ENCODE assay signal across 11 mouse cellular contexts in the genomic region with DNA sequence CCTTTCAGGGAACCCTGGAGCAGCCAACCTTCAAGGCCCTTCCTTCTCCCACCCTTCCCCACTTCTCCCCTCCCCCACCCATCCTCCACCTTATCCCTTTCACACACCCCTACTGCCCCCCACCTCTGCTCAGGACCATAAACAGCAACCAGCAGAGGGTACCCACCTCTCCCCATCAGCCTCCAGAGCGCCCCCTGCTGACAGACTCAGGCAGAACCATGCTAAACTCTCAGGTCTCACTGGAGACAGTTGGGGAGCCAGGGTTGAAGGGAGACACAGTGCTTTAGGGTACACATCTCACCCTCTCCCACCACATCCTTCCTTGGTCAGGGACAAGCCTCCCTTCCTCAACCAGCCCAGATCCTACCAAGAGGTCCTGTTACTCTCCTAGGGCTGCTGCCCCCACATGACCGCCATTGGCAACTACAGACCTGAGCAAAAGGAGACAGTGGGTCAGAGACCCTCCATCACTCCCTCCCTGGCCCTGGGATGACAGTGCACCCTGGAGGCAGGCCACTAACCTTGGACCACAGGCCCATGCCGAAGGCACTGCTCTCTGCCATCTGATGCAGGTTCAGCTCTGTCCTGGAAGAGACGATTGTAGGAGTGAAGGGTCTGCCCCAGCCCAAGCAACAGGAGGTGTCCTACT. TPM values are rescaled to one million over a fixed set of nuclear protein-coding genes. Genes with fewer than 3 reads are reported as not detected.
DNase-seq lines count a peak whose midpoint lies in the region; ATAC-seq and TF ChIP-seq lines count a peak whose summit lies in the region.
"Had no signal": no experiment of that assay in that cellular context is flagged by ENCODE, and none has a peak within 500 bp of the region (broad histone marks: within the 10 kb centered on the region; RNA-seq: fewer than 3 reads in every experiment).

No protein-coding gene starts in this region.

- no peak overlapping the region for H3K9ac ChIP-seq in neural tube, embryonic 13.5 days
- H3K9ac ChIP-seq: neural tube, embryonic 12.5 days had no signal

- no peak overlapping the region for H3K4me3 ChIP-seq in gastrocnemius, adult 2 months
- H3K4me3 ChIP-seq in neural tube, embryonic 13.5 days = no peak overlapping the region
- H3K4me3 ChIP-seq: erythroblast, embryonic 14.5 days; neural tube, embryonic 12.5 days had no signal

- peaks cover 1% of the 10 kb centered on the region; the same call in 1 of the 2 replicates for H3K4me1 ChIP-seq in neural tube, embryonic 13.5 days (replicated peaks)
- H3K4me1 ChIP-seq: neural tube, embryonic 12.5 days had no signal

- no peaks in the 10 kb centered on the region for H3K36me3 ChIP-seq in neural tube, embryonic 13.5 days
- H3K36me3 ChIP-seq: neural tube, embryonic 12.5 days had no signal

- peaks cover 10% of the 10 kb centered on the region; the same call in 1 of the 2 replicates for H3K27me3 ChIP-seq in neural tube, embryonic 13.5 days
- H3K27me3 ChIP-seq: CH12.LX had no signal

- TF ChIP-seq CTCF in gastrocnemius, adult 2 months (IDR thresholded peaks at IDR 0.05) = peak; percentile 60

- no peak overlapping the region for H3K4me2 ChIP-seq in neural tube, embryonic 13.5 days
- H3K4me2 ChIP-seq: neural tube, embryonic 12.5 days had no signal

- H3K27ac ChIP-seq in gastrocnemius, adult 2 months = no peak overlapping the region
- no peak overlapping the region for H3K27ac ChIP-seq in neural tube, embryonic 13.5 days (replicated peaks)
- H3K27ac ChIP-seq: neural tube, embryonic 12.5 days had no signal

- H3K9me3 ChIP-seq in neural tube, embryonic 13.5 days = no peaks in the 10 kb centered on the region
- H3K9me3 ChIP-seq: neural tube, embryonic 12.5 days had no signal

- ATAC-seq in neural tube, embryonic 13.5 days (ENCODE audit: low read depth) = peak; percentile 38; the same call in 1 of the 2 replicates
- no peak for ATAC-seq in granulocyte monocyte progenitor cell, adult 5-6 weeks (replicated peaks; ENCODE audit: poor library complexity, severe bottlenecking)

- intact Hi-C loops in gastrocnemius, adult 2 months (cut with DNase I) = no loop called here

- WGBS in neural tube, embryonic 13.5 days = 41% methylated on average over 4 of the region's 4 CpGs

- DNase-seq in gastrocnemius, adult 2 months = no peak
- DNase-seq in gastrocnemius, adult 18-20 months (ENCODE audit: low spot score) = no peak
- peak; percentile 37 for DNase-seq in ovary, postnatal 14 days (ENCODE audit: low spot score)
- DNase-seq in ovary, postnatal 10 days (ENCODE audit: low spot score) = no peak
- peak; percentile 82 to 86 for DNase-seq in cerebellum, postnatal 10 days
- DNase-seq in kidney, postnatal 10 days = peak; percentile 73

RNA-seq across cellular contexts. Expression of a gene that starts 31.3 kb away (rescaled TPM):
- 100 to 1,000 TPM; 319 to 413 TPM for total RNA-seq in gastrocnemius, adult 2 months (2021)
- total RNA-seq in gastrocnemius, adult 18-20 months (2021) = 100 to 1,000 TPM; 309 to 349 TPM
- polyA plus RNA-seq in neural tube, embryonic 13.5 days (2015; fragmentation: Nextera tagmentation; extraction: Ambion mirVana) = 1.4 and 1.5 TPM in 2 replicates
- 0.06 and 0.92 TPM in 2 replicates for total RNA-seq in granulocyte monocyte progenitor cell, adult 5-6 weeks (2014; fragmentation: Nextera tagmentation)
- 1.2 and 1.9 TPM in 2 replicates for total RNA-seq in granulocyte monocyte progenitor cell, adult 5-6 weeks (2017)
- total RNA-seq: CH12.LX had no signal
- polyA plus RNA-seq: erythroblast, embryonic 14.5 days had no signal

Comparison
In these comparisons a context has a peak if more than half of its experiments do, and no peak if none do; other contexts are left out.
1. DNase-seq: peak in ovary, postnatal 14 days (single experiment), cerebellum, postnatal 10 days (2 of 2) and kidney, postnatal 10 days (single experiment); none in gastrocnemius, adult 2 months (single experiment), gastrocnemius, adult 18-20 months (single experiment) and ovary, postnatal 10 days (single experiment).
2. RNA of a gene that starts 31.3 kb away (total RNA-seq): 319 to 413 TPM in gastrocnemius, adult 2 months and 309 to 349 TPM in gastrocnemius, adult 18-20 months; 0.06 to 1.9 TPM in granulocyte monocyte progenitor cell, adult 5-6 weeks; every median in the first group is over 100 times any median in the second.